Mouse (Mus musculus) macrophage (primary cell): Measurements from ENCODE around the gene Sugct. TPM values are rescaled to one million over a fixed set of nuclear protein-coding genes. Genes with fewer than 3 reads are reported as not detected.
"Not testable (repeated sequence)": the region's sequence is repeated elsewhere in the genome, so short reads cannot be mapped to it uniquely, and the experiment has no call there.

Source experiments
- H3K27ac ChIP-seq: fragments of 350-480 bp; formaldehyde crosslinking; 2 replicates; pipeline ENCODE4 v1.9.0; 2021
- H3K36me3 ChIP-seq: fragments of 350-480 bp; formaldehyde crosslinking; 2 replicates; pipeline ENCODE4 v1.9.0; 2021; ENCODE audit errors: inconsistent target
- H3K4me3 ChIP-seq: fragments of 350-480 bp; formaldehyde crosslinking; 2 replicates; pipeline ENCODE4 v1.9.0; 2021; ENCODE audit errors: inconsistent target
- H3K79me2 ChIP-seq: fragments of 350-480 bp; formaldehyde crosslinking; 2 replicates; pipeline ENCODE4 v1.9.0; 2021; ENCODE audit errors: inconsistent target
- WGBS: methylation state at CpG from one replicate; pipeline ENCODE4 v1.1.7; 2026; ENCODE audit warnings: inconsistent platforms; ENCODE audit not compliant: missing documents; 5-methylcytosine and 5-hydroxymethylcytosine counted together
- polyA plus RNA-seq: library from polyadenylated mRNA; stranded (reverse); fragments of 250-400 nt; gene quantifications from 3 replicates; pipeline ENCODE4 v1.2.4, GENCODE M21; 2018; ENCODE audit warnings: inconsistent platforms

Sugct gene
- polyA plus RNA-seq, 1 experiment from 2014 or later, result 0.50 TPM

DNA sequence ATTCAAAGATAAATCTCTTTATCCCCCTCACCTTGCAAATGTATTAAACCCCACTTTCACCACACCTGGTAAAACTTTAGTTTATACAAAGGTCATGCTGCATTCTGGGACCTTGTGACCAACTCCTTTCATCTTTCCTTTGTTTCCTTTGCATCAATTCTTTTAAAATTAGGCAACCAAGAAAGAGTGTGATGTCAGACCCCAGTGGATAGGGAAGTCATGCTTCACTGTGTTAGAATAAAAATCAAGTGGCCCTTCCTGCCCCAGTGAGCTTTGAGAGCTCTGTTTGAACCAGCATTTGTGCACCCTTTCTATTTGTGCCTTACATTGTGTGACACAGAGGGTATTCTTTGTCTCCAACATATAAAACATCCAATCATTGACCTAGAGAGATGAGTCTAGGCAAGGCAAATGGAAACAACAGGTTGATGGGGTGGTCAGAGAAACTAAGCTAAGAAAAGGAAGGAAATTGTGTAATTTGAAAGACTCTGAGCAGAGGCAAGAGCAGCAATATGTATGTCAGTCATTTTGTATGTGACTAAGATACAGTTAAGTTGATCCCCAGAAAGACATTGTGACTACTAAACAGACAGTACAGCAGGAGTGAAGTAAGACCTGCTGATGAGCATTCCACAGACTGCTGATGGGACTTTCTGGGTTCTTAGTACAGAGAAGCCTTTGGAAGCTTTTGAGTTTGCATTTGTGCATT lies 797.1 kb downstream of the Sugct start:
- no peaks in the 10 kb centered on the region for H3K79me2 ChIP-seq
- no peak overlapping the region for H3K4me3 ChIP-seq
- peak overlapping the region; percentile 39 for H3K27ac ChIP-seq
- H3K36me3 ChIP-seq, result no peaks in the 10 kb centered on the region

DNA sequence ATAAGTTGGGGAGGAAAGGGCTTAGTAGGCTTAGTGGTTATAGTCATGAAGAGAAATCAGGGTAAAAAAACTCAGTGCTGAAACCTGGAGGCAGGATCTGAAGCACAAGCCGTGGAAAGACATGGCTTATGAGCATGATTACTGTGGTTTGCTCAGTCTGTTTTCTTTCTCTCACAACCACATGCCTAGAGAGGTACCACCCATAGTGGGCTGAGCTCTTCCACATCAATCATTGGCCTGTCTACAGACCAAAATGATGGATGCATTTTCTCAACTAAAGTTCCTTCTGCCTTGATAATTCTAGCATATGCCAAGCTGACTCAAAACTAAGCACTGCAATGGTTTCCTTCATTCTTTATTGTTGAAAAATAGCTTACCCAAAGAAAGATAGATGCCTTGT lies 817.3 kb downstream of the Sugct start:
- H3K36me3 ChIP-seq, result no peaks in the 10 kb centered on the region
- WGBS, result 63% methylated on average over 1 of the region's 1 CpGs
- no peak overlapping the region for H3K4me3 ChIP-seq
- H3K79me2 ChIP-seq, result no peaks in the 10 kb centered on the region
- H3K27ac ChIP-seq, result no peak overlapping the region

DNA sequence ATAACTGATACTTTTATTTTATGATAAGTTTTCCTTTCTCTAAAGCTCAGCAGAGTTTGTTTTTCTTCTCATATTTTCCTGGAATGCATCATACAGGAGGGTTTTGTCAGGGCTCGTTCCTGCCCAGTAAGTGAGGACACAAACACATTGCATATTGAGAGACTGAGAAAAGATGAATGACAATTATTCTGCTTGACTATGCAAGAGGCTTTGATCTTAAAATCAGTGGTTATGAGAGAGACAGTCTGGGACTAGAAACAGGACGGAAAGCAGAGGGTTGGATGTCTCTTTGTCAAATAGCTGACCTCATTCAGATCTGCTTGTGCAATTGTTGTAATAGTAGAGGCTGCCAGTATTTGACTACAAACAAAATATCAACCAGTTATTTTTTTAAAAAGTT lies 835.4 kb downstream of the Sugct start:
- WGBS, result 93% methylated on average over 2 of the region's 2 CpGs
- Histone ChIP-seq H3K79me2 (no peaks in the 10 kb centered on the region), H3K4me3 (no peak overlapping the region), H3K27ac (no peak overlapping the region), H3K36me3 (no peaks in the 10 kb centered on the region)

DNA sequence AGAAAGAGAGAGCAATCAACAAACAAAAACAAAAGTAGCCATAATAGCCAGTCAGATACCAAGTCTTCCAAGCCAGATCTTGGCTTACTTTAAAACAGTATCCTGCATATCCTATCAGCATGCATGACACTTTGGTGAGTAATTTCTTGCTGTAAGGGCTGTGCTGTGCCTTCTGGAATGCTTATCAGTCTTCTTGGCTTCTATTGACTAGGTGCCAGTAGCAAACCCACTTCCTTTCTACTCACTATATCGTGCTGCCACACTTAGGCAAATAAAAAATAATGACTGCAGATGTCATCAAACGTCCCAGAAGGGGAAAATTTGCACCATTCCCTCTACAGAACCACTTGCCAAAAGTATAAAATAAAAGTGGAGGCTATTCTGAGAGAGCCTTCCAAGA lies 848.1 kb downstream of the Sugct start:
- Histone ChIP-seq H3K79me2 (no peaks in the 10 kb centered on the region), H3K27ac (no peak overlapping the region), H3K36me3 (no peaks in the 10 kb centered on the region), H3K4me3 (no peak overlapping the region)
- WGBS, result 7% methylated on average over 2 of the region's 2 CpGs

DNA sequence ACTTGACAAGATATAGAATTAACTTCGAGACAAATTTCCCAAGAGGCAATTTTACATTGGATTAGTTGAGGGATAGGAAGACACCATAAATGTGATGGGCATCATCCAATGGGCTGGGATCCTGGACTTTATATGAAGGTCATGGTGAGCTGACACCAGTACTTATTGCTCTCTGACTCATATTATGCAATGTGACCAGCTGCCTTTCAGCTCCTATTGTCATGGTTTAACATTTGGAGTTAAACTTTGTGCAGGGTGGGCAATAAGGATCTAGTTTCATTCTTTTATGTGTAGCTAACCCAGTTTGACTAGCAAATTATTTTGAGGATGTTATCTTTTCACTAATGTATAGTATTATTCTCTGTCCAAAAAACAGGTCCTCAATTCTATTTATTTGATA lies 854.4 kb downstream of the Sugct start:
- H3K4me3 ChIP-seq, result no peak overlapping the region
- H3K27ac ChIP-seq, result no peak overlapping the region
- no peaks in the 10 kb centered on the region for H3K36me3 ChIP-seq
- WGBS, result 83% methylated on average over 1 of the region's 1 CpGs
- H3K79me2 ChIP-seq, result no peaks in the 10 kb centered on the region

DNA sequence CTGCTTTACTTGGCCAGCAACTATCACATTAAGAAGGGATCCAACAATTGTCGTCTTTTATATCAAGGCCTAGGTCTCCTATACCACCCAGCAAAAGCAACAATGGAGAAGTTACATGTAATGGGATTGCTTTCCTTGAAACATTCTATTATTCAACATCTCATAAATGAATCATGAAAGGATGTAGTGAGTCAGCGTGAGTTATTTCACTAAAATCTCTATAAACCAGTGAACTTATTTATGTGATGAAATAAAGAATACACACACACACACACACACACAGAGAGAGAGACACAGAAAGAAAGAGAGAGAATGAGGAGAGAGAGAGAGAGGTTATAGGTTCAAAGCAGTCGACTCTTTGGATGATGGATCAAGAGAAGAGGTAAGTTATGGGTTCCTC lies 856.9 kb downstream of the Sugct start:
- WGBS, result 90% methylated on average over 3 of the region's 3 CpGs
- Histone ChIP-seq H3K27ac (no peak overlapping the region), H3K36me3 (no peaks in the 10 kb centered on the region), H3K79me2 (no peaks in the 10 kb centered on the region), H3K4me3 (no peak overlapping the region)

DNA sequence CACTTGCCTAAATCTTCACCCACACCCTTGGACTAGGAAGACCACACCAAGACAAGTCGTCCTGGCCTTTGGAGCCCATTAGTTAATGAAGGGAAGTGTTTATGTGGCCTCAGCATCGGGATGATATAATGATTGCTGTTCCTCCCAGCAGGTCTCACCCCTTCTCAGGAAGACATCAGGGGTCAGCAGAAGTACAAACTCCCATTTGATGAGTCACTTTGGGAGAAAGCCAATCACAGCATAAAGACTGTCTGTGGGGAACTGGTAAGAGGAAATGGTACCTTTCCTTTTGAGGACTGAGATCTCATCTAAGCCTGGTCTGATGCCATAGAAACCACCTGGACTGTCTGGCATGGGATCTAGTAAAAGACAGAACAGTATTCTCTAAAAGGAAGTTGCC lies 860.2 kb downstream of the Sugct start:
- no peak overlapping the region for H3K4me3 ChIP-seq
- WGBS, result 69% methylated on average over 2 of the region's 2 CpGs
- H3K36me3 ChIP-seq, result no peaks in the 10 kb centered on the region
- no peaks in the 10 kb centered on the region for H3K79me2 ChIP-seq
- no peak overlapping the region for H3K27ac ChIP-seq

DNA sequence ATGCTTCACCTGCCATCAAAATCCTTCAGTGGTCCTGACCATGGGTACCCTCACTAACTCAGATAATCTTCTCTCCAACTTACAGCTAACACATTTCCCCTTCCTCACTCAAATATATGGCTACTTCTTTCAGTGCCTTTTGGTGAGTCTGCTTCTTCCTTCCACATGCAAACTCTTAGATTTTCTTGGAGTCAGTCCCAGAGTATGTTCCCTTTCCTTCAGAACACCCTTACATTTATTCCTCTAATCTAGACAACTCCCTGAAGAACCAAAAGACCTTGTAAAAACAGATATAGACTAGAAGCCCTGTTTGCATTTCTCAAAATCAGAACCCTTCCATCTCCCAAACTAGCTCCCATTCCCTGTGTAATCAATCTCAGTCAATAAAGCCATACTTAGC lies 862.3 kb downstream of the Sugct start:
- Histone ChIP-seq H3K4me3 (no peak overlapping the region), H3K79me2 (no peaks in the 10 kb centered on the region), H3K27ac (no peak overlapping the region), H3K36me3 (no peaks in the 10 kb centered on the region)

DNA sequence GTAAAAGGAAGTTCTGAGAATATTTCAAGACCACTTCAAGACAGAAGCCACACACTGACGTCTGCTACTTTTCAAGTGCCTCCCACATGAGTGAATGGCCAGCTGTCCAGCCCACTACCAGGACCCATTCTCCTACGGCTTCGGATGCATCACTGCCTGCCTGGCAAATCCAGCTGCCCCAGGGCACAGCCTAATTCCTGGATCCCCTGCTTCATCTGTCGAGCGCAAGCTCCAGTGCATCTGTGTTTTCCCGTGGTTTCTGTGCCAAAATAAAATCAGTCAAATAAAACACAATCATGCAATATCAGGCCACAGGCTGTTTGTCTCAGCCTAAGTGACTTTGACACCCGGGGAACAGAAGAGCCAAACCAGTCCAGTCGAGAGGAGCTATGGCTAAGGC lies 863.5 kb downstream of the Sugct start:
- Histone ChIP-seq H3K36me3 (no peaks in the 10 kb centered on the region), H3K79me2 (no peaks in the 10 kb centered on the region)
- WGBS, result 84% methylated on average over 8 of the region's 8 CpGs

DNA sequence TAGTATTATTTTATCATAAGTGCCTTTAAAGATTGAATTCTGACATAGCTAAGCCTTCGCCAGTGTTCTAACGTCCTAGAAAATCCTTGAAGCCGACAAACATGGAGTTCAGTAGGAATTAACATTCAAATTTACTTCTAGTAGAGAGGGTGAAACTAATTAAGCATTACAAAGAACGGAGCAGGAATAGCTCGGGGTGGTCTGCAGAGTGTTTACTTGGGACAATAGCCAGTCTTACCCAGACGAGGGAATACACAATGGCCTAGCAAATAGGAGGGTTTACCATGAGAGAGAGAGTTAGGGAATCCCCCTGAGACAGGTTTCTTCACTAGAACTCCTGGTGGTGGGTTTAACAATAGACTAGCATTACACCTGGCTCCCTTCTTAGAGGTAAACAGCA lies 865.1 kb downstream of the Sugct start:
- WGBS, result 90% methylated on average over 6 of the region's 6 CpGs
- H3K79me2 ChIP-seq, result not testable (repeated sequence)

More for the DNA sequence above, 863.5 kb downstream of the Sugct start:
- Histone ChIP-seq H3K4me3 (no peak overlapping the region), H3K27ac (no peak overlapping the region)

DNA sequence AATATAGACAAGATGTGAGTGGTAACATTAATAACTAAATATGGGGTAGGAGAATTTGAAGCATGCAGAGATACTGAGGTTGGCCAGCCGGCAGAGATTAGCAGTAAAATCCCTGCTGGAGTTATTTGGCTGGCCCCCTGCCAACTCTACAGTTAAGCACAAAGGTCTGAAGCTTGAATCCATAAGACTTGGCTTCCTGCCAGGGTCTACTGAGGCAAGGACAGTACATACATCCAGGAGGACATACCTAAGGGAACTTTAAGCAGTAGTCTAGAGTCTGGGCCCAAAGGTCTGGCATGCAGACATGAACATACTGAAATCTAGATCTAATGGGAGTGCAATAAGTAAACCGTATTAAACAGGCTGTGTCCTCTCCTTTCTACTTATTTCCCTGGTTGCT lies 865.8 kb downstream of the Sugct start:
- WGBS, result 92% methylated on average over 2 of the region's 2 CpGs
- H3K27ac ChIP-seq, result no peak overlapping the region
- no peaks in the 10 kb centered on the region for H3K79me2 ChIP-seq
- no peak overlapping the region for H3K4me3 ChIP-seq
- no peaks in the 10 kb centered on the region for H3K36me3 ChIP-seq

More for the DNA sequence above, 865.1 kb downstream of the Sugct start:
- H3K27ac ChIP-seq, H3K36me3 ChIP-seq, H3K4me3 ChIP-seq: not testable (repeated sequence)

DNA sequence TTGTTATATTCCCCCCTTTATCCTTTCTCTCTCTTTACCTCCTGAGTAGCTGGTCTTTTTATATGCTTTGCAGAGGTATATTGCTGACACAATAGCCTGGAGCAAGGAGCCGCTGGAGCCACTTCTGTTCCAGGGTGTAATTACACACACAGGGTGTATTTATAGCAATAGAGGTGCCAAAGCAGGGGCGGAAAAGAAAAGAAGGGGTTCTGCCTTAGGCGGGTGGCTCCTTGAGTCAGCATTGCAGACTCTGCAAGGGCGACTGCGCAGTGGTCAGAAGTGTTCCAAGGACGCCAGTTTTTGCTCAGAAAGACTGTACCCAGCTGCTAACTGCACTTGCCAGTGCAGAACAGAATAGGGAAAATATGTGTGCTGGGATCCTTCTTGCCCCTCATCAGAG lies 869.7 kb downstream of the Sugct start:
- Histone ChIP-seq H3K36me3 (no peaks in the 10 kb centered on the region), H3K4me3 (no peak overlapping the region), H3K79me2 (no peaks in the 10 kb centered on the region), H3K27ac (no peak overlapping the region)
- 90% methylated on average over 6 of the region's 6 CpGs for WGBS

DNA sequence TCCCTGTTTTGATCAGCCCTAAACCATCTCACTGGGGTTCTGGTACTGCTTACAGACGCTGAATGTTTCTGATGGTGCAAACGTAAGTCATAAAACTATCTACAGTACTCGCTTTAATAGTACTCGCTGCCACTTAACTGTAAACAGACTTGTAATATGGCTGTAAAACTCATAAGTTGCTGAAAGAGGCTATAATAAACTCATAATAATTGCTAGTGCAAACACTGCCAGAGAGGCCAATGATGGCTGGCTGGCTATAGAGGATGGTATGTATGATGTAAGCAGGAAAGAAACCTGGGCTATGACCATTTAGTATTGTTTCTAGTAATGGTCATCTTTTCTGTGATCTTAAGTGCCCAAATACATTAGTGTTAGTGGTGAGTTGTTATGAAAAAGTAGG lies 873.6 kb downstream of the Sugct start:
- H3K4me3 ChIP-seq, result no peak overlapping the region
- no peaks in the 10 kb centered on the region for H3K79me2 ChIP-seq
- H3K36me3 ChIP-seq, result no peaks in the 10 kb centered on the region
- 96% methylated on average over 4 of the region's 4 CpGs for WGBS
- no peak overlapping the region for H3K27ac ChIP-seq

DNA sequence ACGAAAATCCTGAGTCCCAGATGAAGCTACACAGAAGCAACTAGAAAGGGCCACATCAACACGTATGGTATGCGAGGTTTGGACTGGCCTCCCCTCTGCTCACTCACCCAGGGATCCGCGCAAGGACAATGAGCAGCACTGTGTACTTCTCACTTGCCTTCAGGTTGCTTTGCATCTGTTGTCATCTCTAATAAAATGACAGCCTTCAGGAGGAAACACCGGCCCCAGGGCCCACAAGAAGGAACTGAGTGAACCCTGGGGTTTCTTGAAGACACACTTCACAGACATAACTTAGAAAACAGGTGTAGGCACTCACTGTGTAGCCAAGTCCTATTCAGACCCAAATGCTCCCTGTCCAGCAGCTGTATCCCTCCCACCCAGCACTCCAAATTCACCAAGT lies 877.9 kb downstream of the Sugct start:
- H3K36me3 ChIP-seq, result no peaks in the 10 kb centered on the region
- H3K4me3 ChIP-seq, result no peak overlapping the region
- WGBS, result 87% methylated on average over 6 of the region's 6 CpGs
- no peak overlapping the region for H3K27ac ChIP-seq
- H3K79me2 ChIP-seq, result no peaks in the 10 kb centered on the region

DNA sequence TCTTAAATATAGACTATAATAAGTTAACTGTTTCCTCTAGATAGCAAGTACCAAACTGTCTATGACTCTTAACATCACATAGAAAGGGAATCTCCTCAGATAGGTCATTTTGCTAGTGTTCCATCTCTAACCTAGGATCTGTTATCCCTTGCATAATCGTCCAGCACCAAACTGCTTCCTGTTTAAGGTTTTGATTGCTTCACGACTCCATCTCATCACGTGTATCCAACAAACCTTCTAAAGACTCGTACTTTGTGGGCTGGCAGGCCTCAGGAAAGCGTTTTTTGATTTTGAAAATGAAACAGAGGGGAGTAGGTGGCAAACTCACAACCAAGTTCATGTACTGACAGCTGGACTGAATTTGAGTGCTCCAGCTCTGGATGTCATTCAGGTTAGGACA lies 878.6 kb downstream of the Sugct start:
- 1% methylated on average over 5 of the region's 5 CpGs for WGBS
- H3K27ac ChIP-seq, result no peak overlapping the region
- no peaks in the 10 kb centered on the region for H3K36me3 ChIP-seq
- H3K4me3 ChIP-seq, result no peak overlapping the region
- H3K79me2 ChIP-seq, result no peaks in the 10 kb centered on the region

DNA sequence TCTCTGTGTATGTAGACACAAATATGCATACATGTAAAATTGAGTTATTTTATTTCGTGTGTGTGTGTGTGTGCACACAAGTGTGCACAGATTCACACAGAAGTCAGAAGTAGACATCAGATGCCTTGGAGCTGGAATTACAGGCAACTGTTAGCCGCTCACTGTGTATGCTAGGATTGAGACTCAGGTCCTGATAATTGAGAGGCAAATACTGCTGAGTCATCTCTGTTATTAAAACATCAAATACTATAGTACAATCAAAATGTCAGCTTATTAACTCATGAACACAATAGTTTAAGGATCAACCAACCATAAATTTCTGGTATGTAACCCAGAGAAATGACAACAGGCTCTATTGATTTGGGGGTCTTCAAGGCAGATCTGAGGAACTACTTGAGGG lies 883.1 kb downstream of the Sugct start:
- Histone ChIP-seq H3K36me3 (no peaks in the 10 kb centered on the region), H3K4me3 (no peak overlapping the region), H3K27ac (no peak overlapping the region), H3K79me2 (no peaks in the 10 kb centered on the region)
- 95% methylated on average over 2 of the region's 2 CpGs for WGBS
